Mouse (Mus musculus): ENCODE measurements around the gene Lca5l.

Lca5l gene

DNA sequence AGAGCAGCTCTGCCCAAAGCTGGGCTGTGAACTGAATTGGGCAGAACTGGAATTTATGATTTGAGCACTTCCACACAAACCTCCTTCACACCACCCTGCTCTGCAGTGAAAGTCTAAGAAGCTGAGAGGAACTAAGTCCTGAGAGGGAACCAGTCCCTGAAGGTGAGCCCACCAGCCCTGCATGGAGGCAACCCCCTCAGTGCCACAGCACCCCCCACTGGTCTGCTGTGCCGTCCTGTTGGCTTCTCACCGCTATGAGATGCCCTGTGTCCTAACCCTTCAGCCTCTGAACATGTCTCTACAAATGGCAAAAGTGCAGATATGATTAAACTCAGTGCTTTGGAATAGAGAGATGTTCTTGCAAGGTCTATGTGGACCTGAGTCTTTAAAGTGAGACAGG lies 79.3 kb downstream of the Lca5l start:
- no peak for DNase-seq

- no peak for DNase-seq
These were observed 81.3 kb downstream of the Lca5l start for GRCm38 (mm10) chr16:96110655-96111345.

- DNase-seq: no peak
These were observed 82.4 kb downstream of the Lca5l start for GRCm38 (mm10) chr16:96109673-96110072.

All from kidney, adult 11 months (tissue).